In genomic region chr14:105802529-105803280, GRCm38 (mm10) we compare ENCODE assay signal across 8 mouse cellular contexts.
A peak's percentile ranks its signal among the peaks of the same experiment; 100 is the strongest.
DNase-seq lines count a peak whose midpoint lies in the region; ATAC-seq lines count a peak whose summit lies in the region.

No protein-coding gene starts in this region.

- H3K4me1 ChIP-seq in embryonic facial prominence, embryonic 15.5 days: peaks cover 13% of the 10 kb centered on the region; the same call in 1 of the 2 replicates
- H3K4me1 ChIP-seq in intestine, embryonic 16.5 days (ENCODE audit: control insufficient read depth, insufficient read depth, low read length): no peaks in the 10 kb centered on the region
- H3K4me1 ChIP-seq in liver, embryonic 16.5 days (ENCODE audit: control insufficient read depth, low read depth, low read length): no peaks in the 10 kb centered on the region; the same call in 1 of the 2 replicates
- 0 out of 2 replicates have a peak, but pooled peaks cover 3% of the 10 kb centered on the region for H3K4me1 ChIP-seq in neural tube, embryonic 12.5 days

- H3K27me3 ChIP-seq in embryonic facial prominence, embryonic 15.5 days: no peaks in the 10 kb centered on the region
- H3K27me3 ChIP-seq in intestine, embryonic 16.5 days (replicated peaks; ENCODE audit: control insufficient read depth, insufficient read depth, low read length): no peaks in the 10 kb centered on the region
- no peaks in the 10 kb centered on the region for H3K27me3 ChIP-seq in liver, embryonic 16.5 days (ENCODE audit: control insufficient read depth, insufficient read depth, low read depth, low read length)
- H3K27me3 ChIP-seq in neural tube, embryonic 12.5 days (replicated peaks): no peaks in the 10 kb centered on the region

- WGBS in embryonic facial prominence, embryonic 15.5 days: 18% methylated on average over 18 of the region's 18 CpGs
- 11% methylated on average over 18 of the region's 18 CpGs for WGBS in intestine, embryonic 16.5 days
- WGBS in liver, embryonic 16.5 days (ENCODE audit: insufficient replicate concordance): 3% methylated on average over 18 of the region's 18 CpGs
- WGBS in neural tube, embryonic 12.5 days: 13% methylated on average over 18 of the region's 18 CpGs

- H3K36me3 ChIP-seq in embryonic facial prominence, embryonic 15.5 days: no peaks in the 10 kb centered on the region
- no peaks in the 10 kb centered on the region for H3K36me3 ChIP-seq in intestine, embryonic 16.5 days (ENCODE audit: control insufficient read depth, insufficient read depth, low read length)
- H3K36me3 ChIP-seq in liver, embryonic 16.5 days (ENCODE audit: control insufficient read depth, insufficient read depth): no peaks in the 10 kb centered on the region
- H3K36me3 ChIP-seq in neural tube, embryonic 12.5 days: no peaks in the 10 kb centered on the region

- no peak overlapping the region for H3K27ac ChIP-seq in embryonic facial prominence, embryonic 15.5 days (replicated peaks)
- peak overlapping the region; percentile 12 for H3K27ac ChIP-seq in intestine, embryonic 16.5 days (ENCODE audit: low read length)
- peak overlapping the region; percentile 29; the same call in 1 of the 2 replicates for H3K27ac ChIP-seq in liver, embryonic 16.5 days (ENCODE audit: low read length)
- no peak overlapping the region for H3K27ac ChIP-seq in neural tube, embryonic 12.5 days

- peak overlapping the region; percentile 35 for H3K4me2 ChIP-seq in embryonic facial prominence, embryonic 15.5 days (replicated peaks)
- H3K4me2 ChIP-seq in intestine, embryonic 16.5 days (ENCODE audit: low read depth, low read length): peak overlapping the region; percentile 48
- H3K4me2 ChIP-seq in liver, embryonic 16.5 days (ENCODE audit: low read depth, low read length): peak overlapping the region; percentile 47
- peak overlapping the region; percentile 45 for H3K4me2 ChIP-seq in neural tube, embryonic 12.5 days (replicated peaks)

- no peak overlapping the region for H3K9ac ChIP-seq in embryonic facial prominence, embryonic 15.5 days
- H3K9ac ChIP-seq in intestine, embryonic 16.5 days (ENCODE audit: low read depth, low read length): peak overlapping the region; percentile 6; the same call in 1 of the 2 replicates
- H3K9ac ChIP-seq in liver, embryonic 16.5 days (ENCODE audit: low read depth, low read length): peak overlapping the region; percentile 16; the same call in 1 of the 2 replicates
- no peak overlapping the region for H3K9ac ChIP-seq in neural tube, embryonic 12.5 days

- peak overlapping the region; percentile 15 for H3K4me3 ChIP-seq in embryonic facial prominence, embryonic 15.5 days (replicated peaks)
- peak overlapping the region; percentile 26 for H3K4me3 ChIP-seq in intestine, embryonic 16.5 days (ENCODE audit: low read length)
- H3K4me3 ChIP-seq in liver, embryonic 16.5 days (ENCODE audit: low read depth, low read length): peak overlapping the region; percentile 19; the same call in 1 of the 2 replicates
- H3K4me3 ChIP-seq in neural tube, embryonic 12.5 days: no peak overlapping the region

- H3K9me3 ChIP-seq in embryonic facial prominence, embryonic 15.5 days (replicated peaks): no peaks in the 10 kb centered on the region
- H3K9me3 ChIP-seq in intestine, embryonic 16.5 days (ENCODE audit: control insufficient read depth, low read length): no peaks in the 10 kb centered on the region
- H3K9me3 ChIP-seq in liver, embryonic 16.5 days (replicated peaks; ENCODE audit: control insufficient read depth, low read length): no peaks in the 10 kb centered on the region
- no peaks in the 10 kb centered on the region for H3K9me3 ChIP-seq in neural tube, embryonic 12.5 days

- no peak for ATAC-seq in embryonic facial prominence, embryonic 15.5 days (ENCODE audit: insufficient number of reproducible peaks, low FRiP score, low TSS enrichment, low read depth)
- ATAC-seq in intestine, embryonic 16.5 days: peak; percentile 91
- peak; percentile 45; the same call in 1 of the 2 replicates for ATAC-seq in liver, embryonic 16.5 days (ENCODE audit: low read depth)
- ATAC-seq in neural tube, embryonic 12.5 days (ENCODE audit: low FRiP score, low read depth): no peak
- ATAC-seq in erythroblast, adult 5-6 weeks (replicated peaks; ENCODE audit: low FRiP score, poor library complexity, severe bottlenecking): no peak

- peak; percentile 11 for DNase-seq in ES-CJ7 (ENCODE audit: low read depth, low spot score)
- DNase-seq in layer of hippocampus, adult 9-10 months (ENCODE audit: low spot score): no peak
- DNase-seq in frontal cortex, adult 2 months (ENCODE audit: extremely low spot score in 1 of 2, low spot score in 1 of 2): no peak

Comparison
In these comparisons a context has a peak if more than half of its experiments do, and no peak if none do; other contexts are left out.
1. ATAC-seq: peak in intestine, embryonic 16.5 days (single experiment) and liver, embryonic 16.5 days (single experiment); none in embryonic facial prominence, embryonic 15.5 days (single experiment), neural tube, embryonic 12.5 days (single experiment) and erythroblast, adult 5-6 weeks (single experiment).
2. H3K27ac ChIP-seq: peak in intestine, embryonic 16.5 days (single experiment) and liver, embryonic 16.5 days (single experiment); none in embryonic facial prominence, embryonic 15.5 days (single experiment) and neural tube, embryonic 12.5 days (single experiment).
3. H3K9ac ChIP-seq: peak in intestine, embryonic 16.5 days (single experiment) and liver, embryonic 16.5 days (single experiment); none in embryonic facial prominence, embryonic 15.5 days (single experiment) and neural tube, embryonic 12.5 days (single experiment).
4. Peak in every context shown above with its lines, with median percentiles within 50 percentile points of each other: H3K4me2 ChIP-seq.